Mouse (Mus musculus) brain, embryonic 14.5 days (tissue): ENCODE results near the gene Fcrla.

ENCODE experiments used
- CTCF ChIP-seq: fragments of 200-500 bp; IDR thresholded peaks from 2 replicates; pipeline ENCODE4 v1.5.1; 2012; ENCODE audit warnings: inconsistent platforms, mild to moderate bottlenecking, moderate library complexity, borderline replicate concordance; ENCODE audit not compliant: insufficient read depth, insufficient read length; ENCODE audit errors: extremely low read depth
- POLR2A ChIP-seq: fragments of 200-500 bp; IDR thresholded peaks from 2 replicates; pipeline ENCODE4 v1.6.1; 2012; ENCODE audit warnings: mild to moderate bottlenecking, inconsistent platforms, borderline replicate concordance; ENCODE audit not compliant: poor library complexity, insufficient read depth, insufficient read length, severe bottlenecking; ENCODE audit errors: extremely low read depth

DNA sequence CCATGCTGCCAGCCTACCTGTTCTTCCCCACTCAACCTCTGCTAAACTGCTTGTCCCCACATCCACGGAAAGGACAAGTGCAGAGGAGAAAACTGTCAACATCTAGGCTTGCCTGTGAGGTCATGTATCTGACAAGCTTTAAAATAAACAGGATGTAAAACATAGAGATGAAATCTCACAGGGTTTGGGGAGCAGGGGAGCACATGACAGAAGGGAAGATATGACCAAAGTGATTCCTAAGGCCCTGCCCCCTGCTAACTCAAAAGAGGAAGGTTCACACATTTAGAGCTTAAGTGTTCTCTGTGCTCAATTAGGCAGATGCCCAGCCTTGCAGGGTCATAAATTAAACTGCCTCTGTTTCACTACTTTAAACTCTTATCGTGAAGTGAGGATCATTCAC, 7.0 kb upstream of the Fcrla start:
- TF ChIP-seq POLR2A (no peak), CTCF (no peak)
